Mouse (Mus musculus): ENCODE data around the gene Snap23.

GRCm38 (mm10) chr2:120599506-120599905 is 32.0 kb downstream of the Snap23 start:
- no peak for TF ChIP-seq POLR2A (IDR thresholded peaks at IDR 0.05; ENCODE audit: extremely low read depth, insufficient read depth, low read length)
- TF ChIP-seq CTCF (IDR thresholded peaks at IDR 0.05; ENCODE audit: low read depth, low read length) = no peak

Data from liver, adult 2 months (tissue).